Mouse (Mus musculus) myocyte (in vitro differentiated cells): ENCODE results near the gene Sp9. TPM values are rescaled to one million over a fixed set of nuclear protein-coding genes. Genes with fewer than 3 reads are reported as not detected.

Source experiments
- H3K27me3 ChIP-seq: one replicate; pipeline ENCODE4 v1.6.1; 2011; ENCODE audit not compliant: control insufficient read depth, insufficient read depth, insufficient read length
- H3K36me3 ChIP-seq: one replicate; pipeline ENCODE4 v1.6.1; 2011; ENCODE audit not compliant: control insufficient read depth, insufficient read depth
- H3K4me2 ChIP-seq: one replicate; pipeline ENCODE4 v1.6.1; 2011; ENCODE audit warnings: low read depth, control low read depth
- H3K4me3 ChIP-seq: one replicate; pipeline ENCODE4 v1.5.1; 2011; ENCODE audit warnings: mild to moderate bottlenecking, control low read depth, moderate library complexity
- H3K79me2 ChIP-seq: one replicate; pipeline ENCODE4 v1.6.1; 2011; ENCODE audit not compliant: control insufficient read depth, insufficient read depth
- H3ac ChIP-seq: one replicate; pipeline ENCODE4 v1.6.1; 2011; ENCODE audit not compliant: control insufficient read depth, insufficient read length
- CEBPB ChIP-seq: IDR thresholded peaks from 2 replicates; pipeline ENCODE4 v1.6.1; 2011; ENCODE audit warnings: mild to moderate bottlenecking, moderate library complexity; ENCODE audit not compliant: poor library complexity, insufficient read depth, severe bottlenecking
- E2F4 ChIP-seq: IDR thresholded peaks from one replicate; pipeline ENCODE4 v1.6.1; 2011; ENCODE audit warnings: mild to moderate bottlenecking, control low read depth, moderate library complexity; ENCODE audit not compliant: insufficient read depth
- MAX ChIP-seq: IDR thresholded peaks from one replicate; pipeline ENCODE4 v1.6.1; 2011; ENCODE audit warnings: low read depth, mild to moderate bottlenecking, control low read depth
- MYOD1 ChIP-seq, 3 experiments: IDR thresholded peaks; one replicate each; pipeline ENCODE4 v1.6.1; 2011; ENCODE audit warnings: control low read depth in 2 of 3, low read depth in 2 of 3, mild to moderate bottlenecking in 2 of 3, moderate library complexity in 1 of 3; ENCODE audit not compliant: insufficient read length in 2 of 3, control insufficient read depth in 1 of 3
- MYOG ChIP-seq, 3 experiments: IDR thresholded peaks; one replicate each; pipeline ENCODE4 v1.6.1; 2011; ENCODE audit warnings: control low read depth in 2 of 3, low read depth in 2 of 3, mild to moderate bottlenecking in 2 of 3; ENCODE audit not compliant: insufficient read length in 2 of 3, control insufficient read depth in 1 of 3, insufficient read depth in 1 of 3
- POLR2A ChIP-seq: IDR thresholded peaks from one replicate; pipeline ENCODE4 v1.6.1; 2011; ENCODE audit warnings: low read depth, mild to moderate bottlenecking, control low read depth, moderate library complexity; ENCODE audit not compliant: insufficient read length
- POLR2AphosphoS2 ChIP-seq: IDR thresholded peaks from one replicate; pipeline ENCODE4 v1.6.1; 2011; ENCODE audit warnings: low read depth, control low read depth; ENCODE audit not compliant: insufficient read length
- REST ChIP-seq: IDR thresholded peaks from one replicate; pipeline ENCODE4 v1.6.1; 2011; ENCODE audit warnings: mild to moderate bottlenecking, control low read depth, moderate library complexity; ENCODE audit not compliant: insufficient read depth, insufficient read length
- SRF ChIP-seq: IDR thresholded peaks from one replicate; pipeline ENCODE4 v1.6.1; 2011; ENCODE audit warnings: low read depth; ENCODE audit not compliant: control insufficient read depth, insufficient read length
- TCF12 ChIP-seq: IDR thresholded peaks from one replicate; pipeline ENCODE4 v1.6.1; 2011; ENCODE audit warnings: mild to moderate bottlenecking, control low read depth; ENCODE audit not compliant: poor library complexity, insufficient read depth, severe bottlenecking
- TCF3 ChIP-seq: IDR thresholded peaks from one replicate; pipeline ENCODE4 v1.6.1; 2011; ENCODE audit warnings: low read depth, control low read depth; ENCODE audit not compliant: insufficient read length
- USF1 ChIP-seq: IDR thresholded peaks from one replicate; pipeline ENCODE4 v1.6.1; 2011; ENCODE audit warnings: low read depth, mild to moderate bottlenecking, control low read depth, moderate library complexity
- polyA plus RNA-seq: library from polyadenylated mRNA; unstranded; fragments of >200 nt; fragmentation: generic; extraction: Trizol; gene quantifications from one replicate; pipeline ENCODE4 v1.2.1, GENCODE M21; 2012; ENCODE audit warnings: missing spikeins

The Sp9 gene
- polyA plus RNA-seq, 1 experiment = 0.02 TPM

DNA sequence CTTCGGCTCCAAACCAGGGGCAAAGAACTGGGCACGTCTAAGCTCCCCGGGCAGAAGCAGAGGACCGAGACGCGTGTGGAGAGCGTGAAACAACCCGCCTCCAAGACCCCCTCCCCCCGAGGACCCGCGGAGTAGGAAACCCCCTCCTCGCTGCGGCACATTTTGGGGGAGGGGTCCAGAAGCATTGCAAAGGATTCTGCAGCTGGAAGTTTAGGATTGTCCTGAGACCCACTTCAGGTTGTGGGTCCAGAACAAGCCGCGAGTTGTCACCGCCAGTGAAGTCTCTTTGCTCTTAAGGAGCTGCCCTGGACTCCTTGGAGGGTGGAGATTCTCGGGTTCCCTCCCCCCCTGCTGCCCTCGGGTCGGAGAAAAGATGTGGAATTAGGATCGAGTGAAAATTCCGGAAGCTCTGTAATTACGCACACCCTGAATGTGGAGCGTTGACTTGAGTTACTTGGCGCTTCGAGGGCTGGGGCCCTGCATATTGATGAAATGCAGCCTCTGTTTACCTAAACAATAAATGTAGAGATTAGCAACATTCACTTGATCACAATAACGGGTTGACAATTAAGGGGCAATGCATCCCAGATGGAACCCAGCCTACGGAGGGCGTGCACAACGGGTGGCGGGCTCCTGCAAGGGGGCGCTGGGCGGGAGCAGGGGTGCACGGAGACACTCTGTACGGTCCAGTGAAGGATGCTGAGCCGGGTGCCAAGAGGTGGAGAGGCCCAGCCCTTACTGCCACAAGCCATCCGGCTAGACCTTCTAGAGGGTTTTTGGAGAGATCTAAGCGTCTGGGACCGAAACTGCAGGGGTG is 7.7 kb upstream of the Sp9 start:
- H3K27me3 ChIP-seq = peaks cover 5% of the 10 kb centered on the region
- no peak overlapping the region for H3ac ChIP-seq
- no peak overlapping the region for H3K4me2 ChIP-seq
- TF ChIP-seq SRF (no peak), POLR2A (no peak), TCF3 (no peak), MYOD1 (IDR thresholded peaks at IDR 0.05; ENCODE audit: control insufficient read depth in 1 of 3, insufficient read length in 2 of 3, low read depth in 2 of 3) (no peak), E2F4 (no peak), CEBPB (no peak)
- no peak overlapping the region for H3K4me3 ChIP-seq
- H3K79me2 ChIP-seq = no peaks in the 10 kb centered on the region
- no peaks in the 10 kb centered on the region for H3K36me3 ChIP-seq

DNA sequence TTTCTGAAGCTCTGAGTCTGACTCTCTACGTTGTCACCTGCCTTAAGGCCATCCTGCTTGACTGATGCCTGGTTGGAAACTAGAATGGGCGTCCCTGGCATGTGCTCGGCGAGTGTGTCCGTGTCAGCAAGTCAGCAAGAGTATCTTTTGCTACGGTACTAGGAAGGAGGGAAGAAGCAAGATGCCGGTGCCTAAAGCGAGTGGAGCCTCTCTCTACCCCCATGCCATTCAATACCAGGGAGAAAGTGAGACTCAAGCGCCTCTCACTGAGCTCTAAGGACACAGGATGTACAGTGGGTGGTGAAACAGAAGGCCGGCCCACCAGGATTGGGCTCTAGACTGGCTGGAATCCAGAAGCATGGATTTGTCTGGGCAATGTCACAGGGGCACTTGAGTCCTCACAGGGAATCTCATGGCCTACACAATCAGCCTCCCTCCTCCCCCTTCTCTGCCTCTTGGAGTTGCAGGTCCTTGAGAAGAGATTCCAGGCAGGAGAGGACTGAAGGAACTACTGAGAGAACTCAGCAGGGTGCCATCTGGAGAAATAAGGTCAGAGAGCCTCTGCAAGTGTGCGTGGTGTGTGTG is 7.0 kb upstream of the Sp9 start:
- no peaks in the 10 kb centered on the region for H3K36me3 ChIP-seq
- TF ChIP-seq POLR2A (no peak), MAX (no peak), USF1 (no peak), MYOG (IDR thresholded peaks at IDR 0.05; ENCODE audit: control insufficient read depth in 1 of 3, insufficient read depth in 1 of 3, insufficient read length in 2 of 3, low read depth in 2 of 3) (no peak)
- no peak overlapping the region for H3K4me2 ChIP-seq
- H3K4me3 ChIP-seq = no peak overlapping the region
- peaks cover 5% of the 10 kb centered on the region for H3K27me3 ChIP-seq
- no peaks in the 10 kb centered on the region for H3K79me2 ChIP-seq
- no peak overlapping the region for H3ac ChIP-seq

DNA sequence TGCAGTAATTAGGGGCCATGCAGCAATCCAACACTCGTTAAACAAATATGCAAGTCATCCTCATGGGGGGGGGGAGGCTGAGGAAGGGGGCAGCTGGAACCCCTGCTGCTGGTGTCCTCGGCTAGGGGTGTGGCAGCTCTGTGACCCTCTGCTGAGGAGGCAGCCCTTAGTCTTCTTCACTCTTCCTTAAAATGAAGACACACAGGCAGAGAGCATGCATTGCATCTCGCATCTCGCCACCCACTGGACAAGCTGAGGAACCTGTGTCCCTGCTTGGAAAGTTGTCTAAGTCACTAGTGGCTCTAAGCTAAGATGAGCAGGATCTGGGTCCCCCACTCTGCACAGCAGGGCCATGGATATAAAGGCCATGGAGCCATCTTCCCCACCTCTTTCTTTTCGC is 5.7 kb upstream of the Sp9 start:
- Histone ChIP-seq H3K36me3 (no peaks in the 10 kb centered on the region), H3ac (no peak overlapping the region), H3K4me3 (no peak overlapping the region), H3K27me3 (peaks cover 5% of the 10 kb centered on the region), H3K4me2 (no peak overlapping the region), H3K79me2 (no peaks in the 10 kb centered on the region)
- no peak for TF ChIP-seq CEBPB
- no peak for TF ChIP-seq MYOD1 (IDR thresholded peaks at IDR 0.05; ENCODE audit: control insufficient read depth in 1 of 3, insufficient read length in 2 of 3, low read depth in 2 of 3)
- no peak for TF ChIP-seq REST
- TF ChIP-seq POLR2AphosphoS2 = no peak

DNA sequence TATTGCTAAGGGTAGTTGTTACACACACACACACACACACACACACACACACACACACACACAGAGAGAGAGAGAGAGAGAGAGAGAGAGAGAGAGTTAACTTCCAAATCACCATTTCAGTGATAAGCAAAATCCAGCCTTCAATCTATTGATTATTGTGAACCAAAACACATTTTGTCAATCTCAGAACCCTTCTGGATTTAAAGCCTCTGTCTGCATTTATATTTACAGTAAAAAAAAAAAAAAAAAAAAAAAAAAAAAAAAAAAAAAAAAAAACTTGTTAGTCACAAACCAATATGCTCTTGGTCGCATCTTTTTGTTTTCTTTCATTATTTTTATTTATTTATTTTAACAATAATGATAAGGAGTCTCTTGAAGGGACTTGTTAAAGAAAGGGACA is 5.1 kb upstream of the Sp9 start:
- no peak for TF ChIP-seq MAX
- TF ChIP-seq MYOD1 (IDR thresholded peaks at IDR 0.05; ENCODE audit: control insufficient read depth in 1 of 3, insufficient read length in 2 of 3, low read depth in 2 of 3) = no peak
- no peak for TF ChIP-seq USF1
- no peak for TF ChIP-seq TCF3
- TF ChIP-seq POLR2AphosphoS2 = no peak
- no peak for TF ChIP-seq TCF12
- TF ChIP-seq E2F4 = no peak
- TF ChIP-seq CEBPB = no peak
- no peak for TF ChIP-seq POLR2A
- TF ChIP-seq MYOG (IDR thresholded peaks at IDR 0.05; ENCODE audit: control insufficient read depth in 1 of 3, insufficient read depth in 1 of 3, insufficient read length in 2 of 3, low read depth in 2 of 3) = no peak
- no peak for TF ChIP-seq REST
- no peak for TF ChIP-seq SRF
- no peak overlapping the region for H3ac ChIP-seq
- no peaks in the 10 kb centered on the region for H3K36me3 ChIP-seq
- no peak overlapping the region for H3K4me3 ChIP-seq
- H3K4me2 ChIP-seq = no peak overlapping the region
- H3K27me3 ChIP-seq = peaks cover 8% of the 10 kb centered on the region
- H3K79me2 ChIP-seq = no peaks in the 10 kb centered on the region

DNA sequence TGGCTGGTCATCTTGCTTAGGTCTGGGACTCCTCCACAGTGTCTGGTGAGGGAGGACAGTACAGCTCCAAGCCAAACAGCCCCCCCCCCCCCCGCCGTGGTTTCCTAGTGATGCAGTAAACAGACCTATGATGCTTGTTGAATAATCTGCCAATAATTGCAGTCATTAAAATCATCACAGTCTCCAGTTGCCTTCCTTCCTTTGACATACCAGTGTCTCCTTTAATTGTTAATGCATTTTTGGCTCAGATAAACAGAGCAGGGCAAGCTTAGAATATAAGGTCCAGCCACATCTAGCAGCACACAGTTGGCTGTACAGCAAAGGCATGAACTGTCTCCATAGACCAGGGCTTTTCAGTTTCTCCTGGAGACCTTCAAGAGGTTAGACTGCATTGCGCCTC is 4.5 kb upstream of the Sp9 start:
- Histone ChIP-seq H3K79me2 (no peaks in the 10 kb centered on the region), H3K27me3 (peaks cover 12% of the 10 kb centered on the region), H3K36me3 (no peaks in the 10 kb centered on the region), H3K4me2 (no peak overlapping the region), H3ac (no peak overlapping the region), H3K4me3 (no peak overlapping the region)
- TF ChIP-seq POLR2A (no peak), REST (no peak), TCF12 (no peak), MYOD1 (IDR thresholded peaks at IDR 0.05; ENCODE audit: control insufficient read depth in 1 of 3, insufficient read length in 2 of 3, low read depth in 2 of 3) (no peak), E2F4 (no peak), CEBPB (no peak), TCF3 (no peak), MYOG (IDR thresholded peaks at IDR 0.05; ENCODE audit: control insufficient read depth in 1 of 3, insufficient read depth in 1 of 3, insufficient read length in 2 of 3, low read depth in 2 of 3) (no peak), USF1 (no peak), MAX (no peak), SRF (no peak), POLR2AphosphoS2 (no peak)
